ENCODE assay signal across 27 mouse cellular contexts in the genomic region with DNA sequence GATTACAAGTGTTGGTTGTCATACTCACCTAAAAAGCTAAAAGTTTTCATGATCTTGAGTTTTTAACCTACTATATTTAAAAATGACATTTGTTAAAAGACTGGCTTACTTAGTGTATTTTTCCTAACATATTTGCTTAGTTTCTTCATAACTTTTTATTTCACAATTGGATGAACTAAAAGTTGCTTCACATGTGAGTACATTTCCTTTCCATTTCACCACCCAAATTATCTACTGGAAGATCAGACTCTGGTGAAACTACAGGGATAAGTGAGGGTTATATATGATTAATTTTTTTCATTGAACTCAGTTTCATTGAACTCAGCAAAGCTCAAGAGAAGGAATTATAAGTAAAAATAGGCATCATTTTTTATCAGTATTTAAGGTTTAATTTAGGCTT.
"Had no signal": no experiment of that assay in that cellular context is flagged by ENCODE, and none has a peak within 500 bp of the region (broad histone marks: within the 10 kb centered on the region; RNA-seq: fewer than 3 reads in every experiment).

No protein-coding gene starts in this region.

- H3K27me3 ChIP-seq: heart, embryonic 13.5 days; heart, embryonic 15.5 days; hindbrain, embryonic 13.5 days; hindbrain, embryonic 15.5 days; kidney, embryonic 15.5 days; limb, embryonic 12.5 days; liver, embryonic 13.5 days; liver, embryonic 15.5 days had no signal

- H3K9me3 ChIP-seq: heart, embryonic 13.5 days; heart, embryonic 15.5 days; hindbrain, embryonic 13.5 days; hindbrain, embryonic 15.5 days; kidney, embryonic 15.5 days; limb, embryonic 10.5 days; limb, embryonic 12.5 days; liver, embryonic 13.5 days; liver, embryonic 15.5 days had no signal

- H3K4me1 ChIP-seq: hindbrain, embryonic 15.5 days had no signal

- H3K27ac ChIP-seq: heart, adult 2 months; heart, embryonic 13.5 days; heart, embryonic 15.5 days; hindbrain, embryonic 13.5 days; hindbrain, embryonic 15.5 days; hindbrain, postnatal 0 days; kidney, embryonic 15.5 days; kidney, postnatal 0 days; left cerebral cortex, adult 2 months; limb, embryonic 10.5 days; limb, embryonic 12.5 days; liver, embryonic 13.5 days; liver, embryonic 15.5 days had no signal

- H3K4me2 ChIP-seq: heart, embryonic 11.5 days; heart, embryonic 13.5 days; heart, embryonic 15.5 days; hindbrain, embryonic 13.5 days; hindbrain, embryonic 15.5 days; kidney, embryonic 15.5 days; limb, embryonic 12.5 days; liver, embryonic 13.5 days; liver, embryonic 15.5 days had no signal

- H3K9ac ChIP-seq: heart, embryonic 13.5 days; heart, embryonic 15.5 days; hindbrain, embryonic 13.5 days; hindbrain, embryonic 15.5 days; kidney, embryonic 15.5 days; limb, embryonic 12.5 days; liver, embryonic 13.5 days; liver, embryonic 15.5 days had no signal

- ATAC-seq: hindbrain, postnatal 0 days; intestine, embryonic 16.5 days had no signal

- DNase-seq: gastrocnemius, postnatal 10 days; gastrocnemius, postnatal 25 days; heart, adult 2 months; heart, postnatal 14 days; heart, postnatal 36 days; kidney, adult 11 months; kidney, adult 2 months; kidney, adult 9 months; kidney, postnatal 14 days; kidney, postnatal 36 days; layer of hippocampus, adult 9-11 months; layer of hippocampus, postnatal 36 days; liver; liver, embryonic 13.5 days had no signal

- H3K36me3 ChIP-seq: heart, embryonic 13.5 days; heart, embryonic 15.5 days; hindbrain, embryonic 15.5 days had no signal

- H3K4me3 ChIP-seq: heart, adult 2 months; heart, embryonic 13.5 days; heart, embryonic 15.5 days; hindbrain, embryonic 13.5 days; hindbrain, embryonic 15.5 days; kidney, embryonic 15.5 days; left cerebral cortex, adult 2 months; limb, embryonic 10.5 days; limb, embryonic 12.5 days; liver, embryonic 13.5 days; liver, embryonic 15.5 days had no signal
